Mouse (Mus musculus) left cerebral cortex, postnatal 10 days (tissue): Measurements from ENCODE around the gene Eef1akmt3. TPM values are rescaled to one million over a fixed set of nuclear protein-coding genes. Genes with fewer than 3 reads are reported as not detected.

Experiments
- DNase-seq, 2 experiments: peaks; one replicate each; pipeline ENCODE4 v3.0.0; 2021 to 2022; ENCODE audit warnings: low spot score in 2 of 2, mixed read lengths in 1 of 2; ENCODE audit errors: extremely low spot score in 1 of 2
- intact Hi-C: fragments of 180-260 bp; cut with DNase I; formaldehyde crosslinking; loops from one replicate; pipeline ENCODE4 v1.15.1; 2025
- total RNA-seq, 2 experiments: library from RNA; stranded (reverse); gene quantifications; 2 replicates each; pipeline ENCODE4 v1.2.3; 2021

The Eef1akmt3 gene
- total RNA-seq, 2 experiments from 2014 or later, result 0.28 to 0.49 TPM

- peak; percentile 81 to 94 for DNase-seq
- intact Hi-C loops, result loop anchor here (2.0 to 5.0 kb wide), 2 partner anchors 38 to 112 kb away; no protein-coding TSS in a partner anchor
These were observed 10.7 kb downstream of the Eef1akmt3 start, which contains the start of gene Tsfm for GRCm38 (mm10) chr10:127030336-127031296. Tsfm (minus strand) TSS chr10:127030840.

DNA sequence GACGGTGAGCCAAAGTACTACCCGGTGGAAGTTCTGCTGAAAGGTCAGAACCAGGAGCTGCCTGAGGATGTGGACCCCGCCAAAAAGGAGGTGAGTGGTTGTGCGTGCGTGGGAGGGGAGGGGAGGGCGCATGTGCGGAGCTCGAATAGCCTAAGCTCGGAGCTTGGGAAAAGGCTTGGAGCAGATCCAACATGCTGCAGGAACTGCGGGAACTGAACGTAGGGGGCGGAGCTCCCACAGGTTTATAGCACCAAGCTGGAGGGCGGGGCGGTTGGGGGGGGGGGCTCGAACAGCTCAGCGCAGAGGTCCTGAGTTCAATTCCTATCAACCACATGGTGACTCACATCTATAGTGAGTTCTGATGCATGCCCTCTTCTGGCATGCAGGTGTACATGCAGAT, 22.9 kb downstream of the Eef1akmt3 start:
- intact Hi-C loops, result no loop called here
- DNase-seq, result no peak

- intact Hi-C loops, result no loop called here
- no peak for DNase-seq
These were observed 24.2 kb downstream of the Eef1akmt3 start for GRCm38 (mm10) chr10:127017071-127017470.

- DNase-seq, result no peak
- intact Hi-C loops, result no loop called here
These were observed 24.8 kb downstream of the Eef1akmt3 start for GRCm38 (mm10) chr10:127016488-127016887.

GRCm38 (mm10) chr10:127003806-127004205, 37.5 kb downstream of the Eef1akmt3 start:
- intact Hi-C loops, result no loop called here
- DNase-seq, result no peak

DNA sequence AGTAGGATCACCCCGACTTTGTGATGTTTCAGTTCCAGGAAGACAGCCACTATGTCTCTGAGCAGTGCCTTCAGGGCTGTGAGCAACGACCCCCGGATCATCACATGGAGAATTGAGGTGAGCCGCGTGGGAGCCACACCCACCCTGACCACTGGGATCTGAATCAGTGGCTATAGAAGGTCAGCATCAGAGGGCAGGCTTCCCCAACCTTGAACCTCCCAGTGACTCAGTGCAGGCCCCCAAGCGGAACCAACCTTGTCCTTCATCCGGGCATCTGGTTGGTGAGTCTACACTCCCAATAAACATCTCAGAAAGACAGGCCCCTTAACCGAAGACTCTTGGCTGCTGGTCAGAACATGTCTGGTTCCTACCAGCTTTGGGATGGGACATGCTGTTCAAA, 38.0 kb downstream of the Eef1akmt3 start:
- intact Hi-C loops, result no loop called here
- DNase-seq, result no peak

- DNase-seq, result no peak
- intact Hi-C loops, result no loop called here
These were observed 38.5 kb downstream of the Eef1akmt3 start for GRCm38 (mm10) chr10:127002765-127003164.

DNA sequence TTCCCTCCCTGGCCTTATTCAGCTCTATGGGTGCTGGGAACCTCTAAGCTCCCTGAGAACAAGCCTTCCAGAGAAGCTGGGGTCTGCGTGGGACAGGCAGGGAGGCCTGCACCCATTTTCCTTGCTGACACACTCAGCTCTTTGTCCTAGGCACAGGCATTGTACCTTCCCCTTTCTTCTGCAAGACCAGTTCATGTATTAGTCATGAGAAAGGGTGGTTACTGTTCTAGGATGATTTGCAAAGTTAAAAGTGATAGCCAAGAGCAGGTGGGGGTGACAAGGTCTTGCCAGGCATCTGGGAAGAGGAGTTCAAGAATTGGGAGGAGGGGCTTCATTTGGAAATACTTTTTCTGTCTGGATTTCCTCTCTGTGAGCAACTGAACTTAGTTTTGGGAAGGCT, 39.3 kb downstream of the Eef1akmt3 start:
- intact Hi-C loops, result no loop called here
- no peak for DNase-seq

DNA sequence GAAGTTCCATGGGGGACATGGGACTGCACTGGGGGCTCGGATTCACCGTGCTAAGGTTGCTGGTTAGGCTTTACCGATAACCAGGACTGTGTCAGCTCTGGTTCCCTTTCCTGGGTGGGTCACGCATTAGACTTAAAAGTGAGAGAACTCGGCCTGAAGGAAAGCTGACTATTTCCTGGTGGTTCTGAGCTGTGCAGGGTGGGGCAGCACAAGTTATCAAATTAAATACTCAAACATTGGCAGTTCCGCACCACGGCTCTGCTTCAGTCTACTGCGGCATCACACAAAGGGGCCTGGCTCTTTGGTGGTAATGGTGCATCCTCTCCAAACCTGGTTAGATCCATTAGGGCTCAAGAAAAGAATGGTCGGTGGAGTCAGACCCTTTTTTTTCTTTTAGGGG, 40.0 kb downstream of the Eef1akmt3 start:
- DNase-seq, result no peak
- intact Hi-C loops, result no loop called here

GRCm38 (mm10) chr10:127000529-127000928, 40.8 kb downstream of the Eef1akmt3 start, which contains the start of gene Avil:
Avil (plus strand) TSS chr10:127000709.
- intact Hi-C loops, result no loop called here

GRCm38 (mm10) chr10:126997340-126998113, 43.8 kb downstream of the Eef1akmt3 start:
- DNase-seq, result peak in 1 of 2 experiments; percentile 65
- intact Hi-C loops, result no loop called here

More at GRCm38 (mm10) chr10:127000529-127000928, 40.8 kb downstream of the Eef1akmt3 start, which contains the start of gene Avil:
- DNase-seq, result no peak

- intact Hi-C loops, result loop anchor here (5.0 kb wide), 1 partner anchor 39 kb away; the partner anchor contains the start of gene Tsfm
- DNase-seq, result no peak
These were observed 47.7 kb downstream of the Eef1akmt3 start for GRCm38 (mm10) chr10:126993621-126994020.

DNA sequence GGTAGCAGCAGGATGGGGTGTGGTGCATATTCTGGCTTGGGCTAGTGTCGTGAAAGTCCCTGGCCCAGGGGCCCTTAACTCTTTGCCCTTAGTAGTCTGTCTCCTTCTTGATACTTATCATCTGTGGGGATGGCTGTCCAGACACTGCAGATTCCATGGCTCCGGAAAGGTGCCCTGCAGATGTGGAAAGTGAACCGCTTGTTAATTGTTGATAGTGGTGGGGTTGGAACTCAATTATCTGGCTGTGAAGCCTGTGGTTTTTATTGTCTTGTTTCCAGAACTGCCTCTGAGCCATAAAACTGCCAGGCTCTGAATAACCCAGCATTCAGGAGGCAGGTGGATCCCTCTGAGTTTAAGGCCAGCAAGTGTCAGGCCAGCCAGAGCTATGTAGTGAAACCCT, 49.6 kb downstream of the Eef1akmt3 start:
- intact Hi-C loops, result loop anchor here (5.0 kb wide), 1 partner anchor 41 kb away; the partner anchor contains the start of gene Tsfm
- DNase-seq, result no peak

GRCm38 (mm10) chr10:126990313-126991056, 50.8 kb downstream of the Eef1akmt3 start:
- intact Hi-C loops, result loop anchor here (1.0 to 5.0 kb wide), 2 partner anchors 42 to 71 kb away; partner anchors contain the start of gene Tsfm
- DNase-seq, result peak; percentile 67 to 90

GRCm38 (mm10) chr10:126988513-126989165, 52.7 kb downstream of the Eef1akmt3 start:
- intact Hi-C loops, result no loop called here
- no peak for DNase-seq

DNA sequence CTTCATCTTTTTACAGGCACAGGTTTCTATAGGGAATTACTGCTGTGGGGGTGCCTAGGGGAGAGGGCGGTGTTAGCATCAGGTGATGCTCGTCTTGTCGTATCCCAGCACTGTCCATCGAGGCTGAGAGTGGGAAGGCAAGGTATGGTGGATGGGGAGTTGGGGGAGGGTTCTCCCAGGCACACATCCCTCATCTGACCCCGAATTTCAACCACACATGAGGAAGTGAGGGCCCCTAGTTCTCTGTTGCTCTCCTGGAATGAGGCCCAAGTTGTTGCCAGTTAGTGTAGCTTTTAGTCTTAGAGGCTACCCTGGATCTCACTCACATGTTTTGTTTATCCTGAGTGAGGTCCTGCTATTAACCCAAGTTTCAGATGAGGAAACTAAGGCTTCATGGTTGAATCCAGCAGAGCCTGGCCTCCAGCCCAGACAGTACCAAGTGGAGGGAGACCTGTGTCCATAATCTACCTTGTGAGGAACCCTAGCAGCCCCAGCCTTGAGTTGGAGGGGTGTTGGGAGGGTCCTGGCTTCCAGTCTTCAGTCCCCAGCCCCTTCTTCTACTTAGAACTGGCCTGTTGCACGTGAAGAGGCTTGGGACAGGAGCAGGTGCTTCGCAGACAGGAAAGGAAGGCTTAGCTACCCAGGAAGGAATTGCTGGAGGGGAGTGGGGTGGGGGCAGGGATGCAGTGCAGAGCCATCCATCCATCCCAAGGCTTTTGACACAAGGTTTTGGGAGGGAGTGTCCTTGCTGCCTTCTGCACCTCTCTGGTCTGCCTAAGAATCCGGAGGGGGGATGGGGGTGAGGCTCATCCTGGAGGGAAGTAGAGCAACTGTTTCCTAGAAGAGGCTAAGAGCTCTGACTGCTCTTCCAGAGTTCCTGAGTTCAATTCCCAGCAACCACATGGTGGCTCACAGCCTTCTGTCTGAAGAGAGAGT, 53.9 kb downstream of the Eef1akmt3 start:
- intact Hi-C loops, result no loop called here

DNA sequence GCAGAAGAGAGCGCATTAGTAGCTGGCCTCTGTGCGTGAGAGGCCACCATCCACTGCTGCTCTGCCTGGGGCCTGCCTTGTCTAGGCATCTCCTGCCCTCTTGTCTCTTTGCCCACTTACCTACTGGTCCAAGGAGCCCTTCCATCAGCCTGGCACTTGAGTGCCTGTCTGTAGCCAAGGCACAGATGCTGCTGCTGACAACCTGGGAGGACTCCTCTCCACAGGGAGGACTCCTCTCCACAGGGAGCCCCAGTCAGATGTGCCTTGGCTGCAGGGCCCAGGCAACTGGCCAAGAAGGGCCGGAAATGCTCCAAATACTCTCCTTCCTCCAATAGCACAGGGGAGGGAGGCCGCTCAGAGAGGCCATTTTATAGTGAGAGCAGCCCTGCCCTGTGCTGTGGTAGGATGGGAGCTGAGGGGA, 54.8 kb downstream of the Eef1akmt3 start:
- intact Hi-C loops, result no loop called here
- DNase-seq, result peak; percentile 70 to 94

More for the DNA sequence above, 53.9 kb downstream of the Eef1akmt3 start:
- DNase-seq, result no peak
